Mouse (Mus musculus) ES-Bruce4 (cell line): ENCODE data around the gene Gm11172.

Experiments used
- CTCF ChIP-seq: IDR thresholded peaks from one replicate; pipeline ENCODE4 v1.8.1; 2011; ENCODE audit warnings: low read depth, low read length
- EP300 ChIP-seq: IDR thresholded peaks from 2 replicates; pipeline ENCODE4 v1.6.1; 2011; ENCODE audit warnings: low read depth, low read length; ENCODE audit not compliant: insufficient read depth

- no peak for TF ChIP-seq CTCF
- TF ChIP-seq EP300: no peak
Measured at GRCm38 (mm10) chr16:10810376-10810775, 2.3 kb upstream of the Gm11172 start.
